In the genomic region with DNA sequence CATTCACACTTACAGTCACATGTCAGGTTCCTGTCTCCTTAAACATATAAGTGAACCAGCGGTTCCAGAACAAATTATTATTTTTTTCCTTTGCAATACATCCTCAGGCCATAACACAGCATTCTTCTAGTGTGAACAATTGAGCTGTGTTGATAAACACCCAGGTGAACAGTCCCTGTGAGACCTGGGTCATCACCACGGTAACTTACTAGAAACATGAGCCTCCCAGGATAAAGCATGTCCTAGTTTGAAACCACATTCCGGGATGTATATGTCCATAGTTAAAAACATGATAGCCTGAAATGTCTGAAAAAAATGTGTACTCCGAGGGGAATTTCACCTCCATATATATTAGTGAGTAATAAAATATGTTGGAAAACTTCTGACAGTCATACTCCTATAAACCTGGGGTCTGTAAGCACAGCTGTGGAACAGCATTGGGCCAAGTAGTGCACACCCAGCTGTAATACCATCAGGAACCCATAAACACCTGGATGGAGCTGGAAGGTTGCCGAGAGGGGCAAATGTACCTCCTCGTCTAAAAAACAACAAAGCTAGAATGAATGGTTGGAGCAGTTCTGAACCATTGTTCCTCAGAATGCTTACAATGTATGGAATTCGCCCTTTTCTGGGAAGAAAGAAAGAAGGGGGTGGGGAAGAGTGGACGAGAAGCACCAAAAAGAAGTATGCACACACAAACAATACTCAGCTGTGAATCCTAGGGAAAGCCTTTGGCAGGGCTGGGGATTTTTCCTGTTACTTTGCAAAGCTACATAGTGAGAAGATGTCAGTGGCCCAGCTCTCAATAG, we compare ENCODE assay signal across 18 mouse cellular contexts.
DNase-seq lines count a peak whose midpoint lies in the region; ATAC-seq lines count a peak whose summit lies in the region.
"Had no signal": no experiment of that assay in that cellular context is flagged by ENCODE, and none has a peak within 500 bp of the region (broad histone marks: within the 10 kb centered on the region; RNA-seq: fewer than 3 reads in every experiment).

No protein-coding gene starts in this region.

- 57% methylated on average over 8 of the region's 8 CpGs for WGBS in limb, embryonic 11.5 days
- WGBS in limb, embryonic 15.5 days, result 16% methylated on average over 8 of the region's 8 CpGs
- 61% methylated on average over 8 of the region's 8 CpGs for WGBS in hindbrain, embryonic 13.5 days

- H3K36me3 ChIP-seq in limb, embryonic 11.5 days (ENCODE audit: control insufficient read depth, insufficient read depth, low read length), result no peaks in the 10 kb centered on the region
- no peaks in the 10 kb centered on the region for H3K36me3 ChIP-seq in limb, embryonic 15.5 days
- no peaks in the 10 kb centered on the region for H3K36me3 ChIP-seq in hindbrain, embryonic 13.5 days
- H3K36me3 ChIP-seq: embryonic facial prominence, embryonic 12.5 days; forebrain, embryonic 12.5 days; heart, embryonic 13.5 days; hindbrain, embryonic 12.5 days; intestine, embryonic 15.5 days had no signal

- no peak overlapping the region for H3K4me3 ChIP-seq in limb, embryonic 11.5 days (ENCODE audit: low read depth, low read length)
- no peak overlapping the region for H3K4me3 ChIP-seq in limb, embryonic 15.5 days
- H3K4me3 ChIP-seq in hindbrain, embryonic 13.5 days, result no peak overlapping the region
- H3K4me3 ChIP-seq: embryonic facial prominence, embryonic 12.5 days; forebrain, embryonic 12.5 days; heart, embryonic 13.5 days; hindbrain, embryonic 12.5 days; intestine, embryonic 15.5 days had no signal

- no peak overlapping the region for H3K9ac ChIP-seq in limb, embryonic 11.5 days (ENCODE audit: low read length)
- no peak overlapping the region for H3K9ac ChIP-seq in limb, embryonic 15.5 days
- H3K9ac ChIP-seq in hindbrain, embryonic 13.5 days, result no peak overlapping the region
- H3K9ac ChIP-seq: embryonic facial prominence, embryonic 12.5 days; forebrain, embryonic 12.5 days; forebrain, postnatal 0 days; heart, embryonic 13.5 days; hindbrain, embryonic 12.5 days; intestine, embryonic 15.5 days had no signal

- no peak overlapping the region for H3K4me2 ChIP-seq in limb, embryonic 11.5 days (ENCODE audit: low read depth, severe bottlenecking)
- H3K4me2 ChIP-seq in limb, embryonic 15.5 days, result no peak overlapping the region
- no peak overlapping the region for H3K4me2 ChIP-seq in hindbrain, embryonic 13.5 days
- H3K4me2 ChIP-seq: embryonic facial prominence, embryonic 12.5 days; forebrain, embryonic 12.5 days; heart, embryonic 13.5 days; hindbrain, embryonic 12.5 days; intestine, embryonic 15.5 days had no signal

- no peaks in the 10 kb centered on the region for H3K27me3 ChIP-seq in limb, embryonic 11.5 days (ENCODE audit: control insufficient read depth, insufficient read depth, low read length)
- no peaks in the 10 kb centered on the region for H3K27me3 ChIP-seq in limb, embryonic 15.5 days
- H3K27me3 ChIP-seq in hindbrain, embryonic 13.5 days, result no peaks in the 10 kb centered on the region
- H3K27me3 ChIP-seq: CH12.LX; embryonic facial prominence, embryonic 12.5 days; forebrain, embryonic 12.5 days; heart, embryonic 13.5 days; hindbrain, embryonic 12.5 days; intestine, embryonic 15.5 days had no signal

- H3K27ac ChIP-seq in limb, embryonic 11.5 days (replicated peaks; ENCODE audit: low read depth, low read length), result peak overlapping the region; percentile 5; the same call in 1 of the 2 replicates
- H3K27ac ChIP-seq in limb, embryonic 15.5 days, result peak overlapping the region; percentile 62
- H3K27ac ChIP-seq in hindbrain, embryonic 13.5 days, result no peak overlapping the region
- H3K27ac ChIP-seq: embryonic facial prominence, embryonic 12.5 days; forebrain, embryonic 12.5 days; heart, embryonic 13.5 days; hindbrain, embryonic 12.5 days; intestine, embryonic 15.5 days had no signal

- DNase-seq in ES-CJ7 (ENCODE audit: low read depth, low spot score) (peak; percentile 14), ZHBTc4 (ENCODE audit: low read depth, low spot score) (peak; percentile 71)
- DNase-seq in limb, embryonic 11.5 days (ENCODE audit: low spot score), result peak; percentile 48
- no peak for DNase-seq in gastrocnemius, postnatal 25 days
- DNase-seq: adrenal gland, postnatal 10 days; cerebellum, adult 11 months; cerebellum, adult 8-10 months; cerebellum, postnatal 14 days; forebrain, postnatal 0 days; heart, postnatal 4 days had no signal

- H3K9me3 ChIP-seq in limb, embryonic 11.5 days (ENCODE audit: control insufficient read depth, low read length), result no peaks in the 10 kb centered on the region
- no peaks in the 10 kb centered on the region for H3K9me3 ChIP-seq in limb, embryonic 15.5 days
- H3K9me3 ChIP-seq in hindbrain, embryonic 13.5 days, result peaks cover 3% of the 10 kb centered on the region
- H3K9me3 ChIP-seq: embryonic facial prominence, embryonic 12.5 days; intestine, embryonic 15.5 days had no signal

- H3K4me1 ChIP-seq in limb, embryonic 11.5 days (ENCODE audit: control insufficient read depth, insufficient read depth, low read length), result 0 out of 2 replicates have a peak, but pooled peaks cover 3% of the 10 kb centered on the region
- peaks cover 16% of the 10 kb centered on the region; the same call in 1 of the 2 replicates for H3K4me1 ChIP-seq in limb, embryonic 15.5 days
- H3K4me1 ChIP-seq in hindbrain, embryonic 13.5 days (replicated peaks), result no peaks in the 10 kb centered on the region
- H3K4me1 ChIP-seq: embryonic facial prominence, embryonic 12.5 days; forebrain, embryonic 12.5 days; heart, embryonic 13.5 days; hindbrain, embryonic 12.5 days; intestine, embryonic 15.5 days had no signal

- peak; percentile 86; the same call in 1 of the 2 replicates for ATAC-seq in limb, embryonic 11.5 days (ENCODE audit: insufficient number of reproducible peaks, low FRiP score, low TSS enrichment, low read depth)
- peak; percentile 75; the same call in 1 of the 2 replicates for ATAC-seq in limb, embryonic 15.5 days (ENCODE audit: insufficient number of reproducible peaks, low FRiP score, low TSS enrichment, low read depth)
- ATAC-seq in hindbrain, embryonic 13.5 days (ENCODE audit: low FRiP score), result no peak
- ATAC-seq: forebrain, postnatal 0 days; intestine, embryonic 15.5 days had no signal
